Mouse (Mus musculus): ENCODE data around the gene Prss45.

- no peak for TF ChIP-seq ELF1 (IDR thresholded peaks at IDR 0.05; ENCODE audit: low read depth, low read length)
- TF ChIP-seq MEF2A (IDR thresholded peaks at IDR 0.05; ENCODE audit: borderline replicate concordance, low read depth, low read length), result no peak
- TF ChIP-seq CTCF (conservative IDR thresholded peaks at IDR 0.05 in 1 of 2, IDR thresholded peaks at IDR 0.05 in 1 of 2; ENCODE audit: low read depth in 2 of 2, low read length in 2 of 2), result no peak
- TF ChIP-seq USF2 (conservative IDR thresholded peaks at IDR 0.05; ENCODE audit: low read depth, low read length), result no peak
- TF ChIP-seq POLR2A (IDR thresholded peaks at IDR 0.05; ENCODE audit: low read depth, low read length), result no peak
- TF ChIP-seq E2F4 (IDR thresholded peaks at IDR 0.05; ENCODE audit: insufficient replicate concordance, low read depth, low read length), result no peak
- TF ChIP-seq MAFK (IDR thresholded peaks at IDR 0.05; ENCODE audit: insufficient replicate concordance, low read length), result no peak
- no peak for TF ChIP-seq CHD2 (IDR thresholded peaks at IDR 0.05; ENCODE audit: low read length)
- TF ChIP-seq KAT2A (IDR thresholded peaks at IDR 0.05; ENCODE audit: insufficient replicate concordance, low read length), result no peak
- TF ChIP-seq ZNF384 (IDR thresholded peaks at IDR 0.05; ENCODE audit: low read depth, low read length), result no peak
These were observed 13.0 kb upstream of the Prss45 start for GRCm38 (mm10) chr9:110821436-110821835.

All from CH12.LX (cell line).